Mouse (Mus musculus): Measurements from ENCODE around the gene Gipr.

Gene Gipr

GRCm38 (mm10) chr7:19148875-19149541, 16.9 kb downstream of the Gipr start, which contains the start of gene Qpctl:
Gene Qpctl, minus strand, starts transcription at chr7:19149291.
- peak; percentile 99 for DNase-seq (ENCODE audit: low read depth)

- DNase-seq (ENCODE audit: low read depth) = no peak
Observed at GRCm38 (mm10) chr7:19148180-19148874, 17.6 kb downstream of the Gipr start.

DNA sequence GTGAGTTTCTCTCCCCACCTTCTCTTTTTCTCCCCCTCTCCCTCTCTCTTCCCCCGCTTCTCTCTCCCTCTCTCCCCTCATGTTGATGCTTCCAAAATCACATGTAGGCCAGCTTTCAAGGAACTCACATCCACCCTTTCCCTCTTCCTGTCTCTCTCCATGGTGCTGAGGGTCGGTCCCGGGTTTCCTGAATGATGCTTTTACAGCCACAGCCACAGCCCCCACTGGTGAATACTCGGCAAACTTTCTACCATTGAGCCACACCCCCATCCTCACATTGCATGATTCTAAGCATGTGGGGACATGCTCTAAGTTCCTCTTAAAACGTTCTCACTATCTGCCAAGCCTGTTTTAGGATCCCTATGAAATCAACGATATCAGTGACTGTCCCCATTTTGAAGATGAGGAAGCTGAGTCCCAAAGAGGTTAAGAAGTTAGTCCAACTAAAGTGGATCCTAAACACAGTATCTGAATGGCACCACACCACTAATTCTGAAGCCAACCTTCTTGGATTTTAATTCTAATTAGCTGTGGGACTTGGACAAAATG, 18.4 kb downstream of the Gipr start:
- DNase-seq (ENCODE audit: low read depth) = no peak

GRCm38 (mm10) chr7:19146793-19147192, 19.1 kb downstream of the Gipr start:
- no peak for DNase-seq (ENCODE audit: low read depth)

GRCm38 (mm10) chr7:19137380-19137779, 28.5 kb downstream of the Gipr start:
- DNase-seq (ENCODE audit: low read depth) = no peak

DNA sequence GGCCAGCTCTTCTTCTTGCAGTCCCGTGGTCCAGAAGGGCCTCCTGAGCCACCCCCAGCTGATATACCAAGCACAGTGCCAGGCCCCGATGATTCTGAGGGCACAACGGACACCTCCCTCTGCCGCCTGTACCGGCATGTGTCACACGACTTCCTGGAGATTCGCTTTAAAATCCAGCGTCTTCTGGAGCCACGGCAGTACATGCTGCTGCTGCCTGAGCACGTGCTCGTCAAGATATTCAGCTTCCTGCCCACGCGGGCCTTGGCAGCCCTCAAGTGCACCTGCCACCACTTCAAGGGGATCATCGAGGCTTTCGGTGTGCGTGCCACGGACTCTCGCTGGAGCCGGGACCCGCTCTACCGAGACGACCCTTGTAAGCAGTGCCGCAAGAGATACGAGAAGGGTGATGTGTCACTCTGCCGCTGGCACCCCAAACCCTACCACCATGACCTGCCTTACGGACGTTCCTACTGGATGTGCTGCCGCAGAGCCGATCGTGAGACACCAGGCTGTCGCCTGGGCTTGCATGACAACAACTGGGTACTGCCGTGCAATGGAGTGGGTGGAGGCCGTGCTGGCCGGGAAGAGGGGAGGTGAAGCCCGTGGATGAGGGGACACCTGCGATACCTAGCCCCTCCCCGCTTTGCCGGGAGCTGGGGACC, 29.1 kb downstream of the Gipr start:
- DNase-seq (ENCODE audit: low read depth) = no peak

GRCm38 (mm10) chr7:19136168-19136567, 29.8 kb downstream of the Gipr start:
- no peak for DNase-seq (ENCODE audit: low read depth)

DNA sequence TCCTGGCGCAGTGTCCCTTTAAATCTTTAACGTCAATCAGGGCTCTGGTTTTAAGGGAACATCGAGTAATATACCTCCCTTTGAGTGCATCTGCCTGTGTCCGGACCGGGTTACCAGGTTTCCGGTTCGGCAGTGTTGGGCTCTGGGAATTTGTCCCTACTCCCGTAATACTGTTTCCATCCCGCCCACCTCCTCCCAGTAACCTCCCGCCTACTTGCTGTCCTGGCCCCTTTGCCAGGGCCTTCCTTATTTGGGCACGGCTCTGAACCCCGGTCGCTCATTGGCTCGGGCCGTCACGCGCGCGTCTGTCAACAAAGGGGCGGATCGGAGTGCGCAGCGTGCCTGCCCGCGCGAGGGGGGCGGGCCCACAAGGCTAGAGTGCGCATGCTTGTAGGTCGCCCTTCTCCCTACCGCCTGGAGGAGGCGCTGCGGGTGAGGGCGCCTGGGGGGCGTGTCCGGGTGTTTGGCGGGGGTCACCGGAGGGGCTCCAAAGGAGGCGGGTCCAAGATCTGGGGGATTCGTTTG, 34.5 kb downstream of the Gipr start:
- DNase-seq (ENCODE audit: low read depth) = peak; percentile 85

- no peak for DNase-seq (ENCODE audit: low read depth)
Observed at GRCm38 (mm10) chr7:19130657-19131056, 35.3 kb downstream of the Gipr start.

DNA sequence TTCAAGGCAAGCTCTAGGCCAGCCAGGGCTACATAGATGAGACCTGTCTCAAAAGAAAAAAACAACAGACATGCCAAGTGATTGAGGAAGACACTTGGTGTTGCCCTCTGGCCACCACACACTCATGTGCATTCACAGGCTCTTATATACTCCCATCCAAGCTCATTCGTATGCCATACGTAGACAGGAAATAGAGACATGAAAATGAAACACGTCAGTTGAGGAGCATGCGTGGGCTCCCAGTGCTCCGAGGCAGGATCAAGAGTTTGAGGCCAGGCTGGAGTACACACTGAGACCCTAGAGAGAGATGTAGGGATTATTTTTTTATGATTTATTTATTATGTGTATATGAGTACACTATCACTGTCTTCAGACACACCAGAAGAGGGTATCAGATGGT, 36.5 kb downstream of the Gipr start:
- DNase-seq (ENCODE audit: low read depth) = no peak

- no peak for DNase-seq (ENCODE audit: low read depth)
Observed at GRCm38 (mm10) chr7:19127744-19128143, 38.2 kb downstream of the Gipr start.

DNA sequence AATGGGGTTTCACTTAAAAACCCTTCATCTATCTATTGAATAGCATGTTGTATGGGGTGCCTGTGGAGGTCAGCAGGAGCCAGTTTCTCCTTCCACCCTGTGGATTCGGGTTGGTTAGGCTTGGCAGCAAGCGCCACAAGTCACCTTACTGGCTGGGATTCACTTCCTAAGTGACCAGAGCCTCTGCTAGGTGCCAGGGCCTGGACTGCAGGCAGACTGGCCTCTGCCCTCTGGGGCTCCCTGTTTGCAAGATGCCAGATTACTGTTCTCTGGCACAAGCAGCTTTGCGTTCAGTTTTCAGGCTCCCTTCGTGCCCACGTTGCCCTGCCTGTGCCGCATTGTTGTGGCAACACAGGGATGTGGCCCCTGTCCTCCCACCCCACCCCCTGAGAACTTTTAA, 41.2 kb downstream of the Gipr start:
- no peak for DNase-seq (ENCODE audit: low read depth)

DNA sequence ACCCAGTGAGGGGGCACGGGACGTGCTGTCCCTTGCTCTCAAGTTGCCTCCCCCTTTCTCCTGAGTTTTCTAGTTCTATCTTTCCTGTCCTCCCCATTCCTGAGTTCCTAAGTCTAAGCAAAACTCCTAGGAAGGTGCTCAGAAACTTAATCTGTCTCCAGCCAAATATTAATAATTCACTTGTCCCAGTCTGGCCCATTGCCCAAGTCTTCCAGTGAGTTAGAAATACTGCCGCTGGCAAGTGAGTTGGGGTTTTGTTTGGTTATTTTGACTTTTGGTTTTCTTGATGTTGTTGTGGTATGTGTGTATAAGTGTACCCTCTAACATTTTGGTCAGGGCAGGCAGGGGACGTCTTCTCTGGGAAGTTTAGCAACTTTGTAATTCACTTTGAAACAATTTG, 44.2 kb downstream of the Gipr start:
- DNase-seq (ENCODE audit: low read depth) = no peak

DNA sequence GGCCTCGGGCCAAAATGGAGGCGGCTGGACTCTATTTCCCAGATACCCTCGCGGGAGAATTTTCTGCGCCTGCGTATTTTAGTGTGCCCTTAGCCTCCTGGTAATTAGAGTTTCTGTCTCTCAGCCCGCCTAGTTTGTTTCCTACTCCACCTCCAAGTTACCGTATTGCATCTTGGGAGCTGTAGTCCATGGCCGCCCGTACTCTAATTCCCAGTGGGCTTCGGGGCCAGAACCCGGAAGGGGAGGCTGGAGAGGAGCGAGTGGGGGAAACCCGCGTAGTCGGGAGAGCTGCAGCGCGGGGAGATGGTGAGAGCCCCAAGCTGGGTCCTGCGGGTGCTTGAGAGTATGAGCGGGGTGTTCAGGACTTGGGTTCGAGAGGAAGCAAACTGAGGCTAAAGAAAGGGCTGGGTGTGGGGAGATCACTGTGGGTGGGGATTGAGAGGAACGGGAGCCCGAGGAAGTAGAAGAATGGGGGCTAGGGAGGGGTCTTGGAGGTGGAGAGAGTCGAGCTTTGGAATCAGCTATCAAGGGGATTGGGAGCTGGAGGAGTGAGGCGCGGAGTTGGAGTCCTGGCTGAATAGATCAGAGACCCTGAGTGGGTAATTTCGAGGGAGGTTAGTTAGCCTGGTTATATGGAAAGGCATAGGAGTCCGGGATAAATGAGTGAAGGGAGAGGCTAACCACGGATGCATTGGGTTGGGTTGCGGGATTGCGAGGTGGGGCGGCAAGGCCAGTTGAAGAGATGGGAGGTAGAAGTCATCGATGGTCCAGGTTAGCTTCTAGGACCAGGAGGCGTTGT, 46.1 kb downstream of the Gipr start, which contains the start of gene Fbxo46:
Fbxo46 (plus strand) TSS at position 229 of the 799 bp plus-strand sequence.
- peak; percentile 97 for DNase-seq (ENCODE audit: low read depth)

- no peak for DNase-seq (ENCODE audit: low read depth)
Observed at GRCm38 (mm10) chr7:19119083-19119482, 46.8 kb downstream of the Gipr start.

DNA sequence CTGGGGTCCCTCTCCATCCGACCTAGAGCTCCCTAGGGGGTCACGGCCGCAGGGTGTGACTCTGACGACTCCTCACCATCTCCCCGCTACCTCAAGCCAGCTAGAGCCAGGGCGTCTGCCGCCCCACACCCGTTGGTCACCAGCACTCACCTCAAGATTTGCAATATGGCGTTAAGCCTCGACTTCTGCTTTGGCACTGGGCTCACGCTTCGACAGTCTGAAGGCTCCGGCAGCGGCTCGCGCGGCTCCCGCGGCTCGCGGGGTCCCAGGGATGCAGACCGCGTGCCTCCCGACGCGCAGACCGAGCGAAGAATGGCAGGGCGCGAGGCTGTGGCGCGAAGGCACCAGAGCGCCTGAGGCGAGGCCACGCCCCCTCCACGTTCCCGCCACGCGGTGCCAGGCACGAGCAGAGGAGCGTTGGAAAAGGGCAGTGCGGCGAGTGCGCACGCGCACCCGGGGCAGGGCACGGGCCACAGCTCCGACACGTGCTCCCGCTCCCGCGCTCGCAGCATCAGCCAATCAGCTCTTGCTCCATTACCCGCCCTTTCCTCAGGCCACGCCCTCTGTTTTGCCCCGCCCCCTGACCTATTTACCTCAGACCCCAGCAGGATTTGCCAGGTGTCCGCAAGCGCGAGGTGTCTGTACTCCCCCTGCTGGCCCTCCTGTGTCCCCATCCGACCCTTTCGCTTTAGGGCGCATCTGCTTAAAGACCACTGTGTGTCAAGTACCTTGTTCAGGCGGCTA, 47.7 kb downstream of the Gipr start, which contains the start of gene Gm4969:
Gm4969 (minus strand) TSS at position 341 of the 744 bp plus-strand sequence.
- DNase-seq (ENCODE audit: low read depth) = no peak

DNA sequence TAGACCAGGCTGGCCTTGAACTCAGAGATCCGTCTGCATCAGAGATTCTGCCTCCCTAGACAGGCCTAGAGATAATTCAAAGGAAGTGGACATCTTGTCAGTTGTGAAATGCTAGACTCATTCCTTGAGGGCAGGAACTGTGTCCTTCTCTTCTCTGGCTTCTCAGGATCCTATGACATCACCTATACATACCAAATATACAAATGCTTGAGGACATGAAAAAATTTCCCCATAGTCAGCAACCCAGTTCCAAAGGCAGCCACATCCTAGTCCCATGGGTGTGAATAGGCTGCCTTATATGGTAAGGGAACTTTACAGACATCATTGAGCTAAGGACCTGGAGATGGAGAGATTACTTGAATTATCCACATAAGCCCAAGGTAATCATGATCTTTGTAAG, 56.4 kb downstream of the Gipr start:
- DNase-seq (ENCODE audit: low read depth) = no peak

GRCm38 (mm10) chr7:19107436-19107835, 58.5 kb downstream of the Gipr start:
- no peak for DNase-seq (ENCODE audit: low read depth)
